Mouse (Mus musculus) C2C12 (cell line): ENCODE measurements at regions not wholly inside any gene's neighbourhood (a gene's known extent, or its start where the extent isn't known, plus 50 kb on each side); places are given as distances from the start of the nearest gene placed in this dataset.

Experiments
- H3K27me3 ChIP-seq: one replicate; pipeline ENCODE4 v1.6.1; 2011; ENCODE audit not compliant: control insufficient read depth, insufficient read depth, insufficient read length
- H3K36me3 ChIP-seq: one replicate; pipeline ENCODE4 v1.6.1; 2011; ENCODE audit not compliant: control insufficient read depth, insufficient read depth
- H3K4me3 ChIP-seq: one replicate; pipeline ENCODE4 v1.5.1; 2011; ENCODE audit warnings: mild to moderate bottlenecking, control low read depth; ENCODE audit not compliant: poor library complexity, insufficient read depth, severe bottlenecking
- H3K79me2 ChIP-seq: one replicate; pipeline ENCODE4 v1.6.1; 2011; ENCODE audit not compliant: control insufficient read depth, insufficient read depth
- H3K79me3 ChIP-seq: one replicate; pipeline ENCODE4 v1.6.1; 2011; ENCODE audit warnings: low read depth, control low read depth
- H3ac ChIP-seq: one replicate; pipeline ENCODE3; 2011; ENCODE audit warnings: low read depth; ENCODE audit not compliant: control insufficient read depth, insufficient read length
- CEBPB ChIP-seq: IDR thresholded peaks from one replicate; pipeline ENCODE4 v1.6.1; 2011; ENCODE audit warnings: low read depth, mild to moderate bottlenecking, control low read depth, moderate library complexity
- CTCF ChIP-seq: IDR thresholded peaks from one replicate; pipeline ENCODE4 v1.5.1; 2011; ENCODE audit not compliant: control insufficient read depth, insufficient read depth, insufficient read length
- FOSL1 ChIP-seq: IDR thresholded peaks from one replicate; pipeline ENCODE4 v1.8.0; 2011; ENCODE audit warnings: mild to moderate bottlenecking, low read length; ENCODE audit not compliant: poor library complexity, insufficient read depth, severe bottlenecking
- MAX ChIP-seq: IDR thresholded peaks from one replicate; pipeline ENCODE4 v1.6.1; 2011; ENCODE audit warnings: mild to moderate bottlenecking, control low read depth
- MYOD1 ChIP-seq: IDR thresholded peaks from one replicate; pipeline ENCODE4 v1.6.1; 2011; ENCODE audit warnings: low read depth; ENCODE audit not compliant: control insufficient read depth, insufficient read length
- MYOG ChIP-seq: IDR thresholded peaks from one replicate; pipeline ENCODE4 v1.6.1; 2011; ENCODE audit not compliant: control insufficient read depth, insufficient read length; ENCODE audit errors: extremely low read depth
- USF1 ChIP-seq: IDR thresholded peaks from one replicate; pipeline ENCODE4 v1.6.1; 2011; ENCODE audit warnings: low read depth, mild to moderate bottlenecking, control low read depth, moderate library complexity

GRCm38 (mm10) chr8:11112908-11113532 is 104.8 kb upstream of the Irs2 start:
- Histone ChIP-seq H3K79me3 (no peaks in the 10 kb centered on the region), H3K4me3 (no peak overlapping the region), H3K27me3 (peaks cover 4% of the 10 kb centered on the region), H3K79me2 (no peaks in the 10 kb centered on the region), H3ac (no peak overlapping the region), H3K36me3 (no peaks in the 10 kb centered on the region)
- no peak for TF ChIP-seq MAX
- TF ChIP-seq CEBPB, result no peak
- no peak for TF ChIP-seq MYOD1
- no peak for TF ChIP-seq MYOG
- no peak for TF ChIP-seq CTCF
- TF ChIP-seq USF1, result no peak
- TF ChIP-seq FOSL1, result no peak

- Histone ChIP-seq H3K4me3 (no peak overlapping the region), H3K79me2 (no peaks in the 10 kb centered on the region)
- TF ChIP-seq MAX, result no peak
These were observed 103.7 kb upstream of the Irs2 start for GRCm38 (mm10) chr8:11111987-11112386.

GRCm38 (mm10) chr8:11107435-11107834 is 99.2 kb upstream of the Irs2 start:
- Histone ChIP-seq H3K36me3 (no peaks in the 10 kb centered on the region), H3K4me3 (no peak overlapping the region)
- TF ChIP-seq MYOG, result no peak
- TF ChIP-seq USF1, result no peak
- no peak for TF ChIP-seq MAX
- no peak for TF ChIP-seq FOSL1
- TF ChIP-seq CEBPB, result no peak
- no peak for TF ChIP-seq CTCF
- no peak for TF ChIP-seq MYOD1

More at GRCm38 (mm10) chr8:11111987-11112386, 103.7 kb upstream of the Irs2 start:
- Histone ChIP-seq H3ac (no peak overlapping the region), H3K79me3 (no peaks in the 10 kb centered on the region), H3K36me3 (no peaks in the 10 kb centered on the region), H3K27me3 (no peaks in the 10 kb centered on the region)

GRCm38 (mm10) chr8:11107021-11107420 is 98.8 kb upstream of the Irs2 start:
- Histone ChIP-seq H3K36me3 (no peaks in the 10 kb centered on the region), H3ac (no peak overlapping the region), H3K79me3 (no peaks in the 10 kb centered on the region), H3K27me3 (peaks cover 7% of the 10 kb centered on the region), H3K4me3 (no peak overlapping the region), H3K79me2 (no peaks in the 10 kb centered on the region)
- TF ChIP-seq MAX, result no peak
- no peak for TF ChIP-seq USF1
- TF ChIP-seq CTCF, result no peak
- no peak for TF ChIP-seq CEBPB
- TF ChIP-seq MYOG, result no peak
- no peak for TF ChIP-seq FOSL1
- TF ChIP-seq MYOD1, result no peak

More at GRCm38 (mm10) chr8:11107435-11107834, 99.2 kb upstream of the Irs2 start:
- peaks cover 7% of the 10 kb centered on the region for H3K27me3 ChIP-seq
- H3ac ChIP-seq, result no peak overlapping the region
- H3K79me2 ChIP-seq, result no peaks in the 10 kb centered on the region
- no peaks in the 10 kb centered on the region for H3K79me3 ChIP-seq

GRCm38 (mm10) chr8:11103745-11104607 is 95.7 kb upstream of the Irs2 start:
- Histone ChIP-seq H3K27me3 (peaks cover 7% of the 10 kb centered on the region), H3K4me3 (no peak overlapping the region), H3K79me3 (no peaks in the 10 kb centered on the region), H3ac (no peak overlapping the region), H3K79me2 (no peaks in the 10 kb centered on the region), H3K36me3 (no peaks in the 10 kb centered on the region)
- TF ChIP-seq FOSL1 (no peak), MAX (no peak), MYOG (no peak), USF1 (no peak), CEBPB (no peak), CTCF (no peak), MYOD1 (no peak)
